Mouse (Mus musculus): ENCODE measurements around the gene Aff2.

The Aff2 gene

GRCm38 (mm10) chrX:69744962-69745597, 385.0 kb downstream of the Aff2 start:
- no peak for DNase-seq (ENCODE audit: low read depth, low spot score)

DNA sequence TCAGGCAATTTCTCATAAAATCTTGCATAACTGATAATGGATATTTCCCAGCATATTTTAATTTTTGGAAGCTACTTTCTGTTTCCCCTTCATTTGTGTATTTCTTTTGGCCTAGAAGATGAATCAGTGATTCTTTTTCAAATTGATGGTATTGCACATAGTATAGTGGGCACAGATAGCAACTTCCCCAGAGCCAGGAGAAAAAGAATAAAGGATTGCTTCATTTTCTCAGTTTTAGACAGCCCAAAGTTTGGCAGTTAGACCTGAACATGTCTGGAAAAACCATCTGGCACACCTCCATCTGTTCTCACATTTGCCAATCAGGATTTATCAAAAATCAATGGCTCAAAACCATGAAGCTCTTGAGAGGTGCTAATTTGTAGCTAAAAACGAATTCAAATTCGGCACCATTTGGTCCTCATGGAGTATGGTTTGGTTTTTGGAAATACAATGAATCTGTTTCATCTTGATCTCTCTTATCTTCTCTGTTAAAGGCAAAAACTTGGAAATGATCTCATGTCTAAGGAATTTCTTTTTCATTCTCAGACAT, 441.9 kb downstream of the Aff2 start:
- DNase-seq (ENCODE audit: low read depth, low spot score): no peak

DNA sequence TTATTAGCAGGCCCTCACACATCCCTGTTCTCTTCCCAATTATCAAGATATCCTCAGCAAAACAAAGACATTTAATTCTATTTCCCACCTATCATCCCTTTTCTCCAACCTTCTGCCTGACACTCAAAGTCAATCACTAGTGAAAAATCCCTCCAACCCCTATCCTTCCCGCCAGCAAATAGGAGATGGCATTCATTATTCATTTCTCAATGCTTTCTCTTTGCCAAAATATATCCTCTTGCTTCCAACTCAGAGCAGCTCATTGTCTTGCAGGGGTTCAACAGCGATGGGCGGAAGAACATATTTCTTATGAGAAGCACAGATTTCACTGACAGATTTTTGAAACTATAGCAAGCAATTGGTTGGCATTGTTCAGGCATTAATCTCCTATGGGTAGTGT, 442.4 kb downstream of the Aff2 start:
- no peak for DNase-seq (ENCODE audit: low read depth, low spot score)

DNA sequence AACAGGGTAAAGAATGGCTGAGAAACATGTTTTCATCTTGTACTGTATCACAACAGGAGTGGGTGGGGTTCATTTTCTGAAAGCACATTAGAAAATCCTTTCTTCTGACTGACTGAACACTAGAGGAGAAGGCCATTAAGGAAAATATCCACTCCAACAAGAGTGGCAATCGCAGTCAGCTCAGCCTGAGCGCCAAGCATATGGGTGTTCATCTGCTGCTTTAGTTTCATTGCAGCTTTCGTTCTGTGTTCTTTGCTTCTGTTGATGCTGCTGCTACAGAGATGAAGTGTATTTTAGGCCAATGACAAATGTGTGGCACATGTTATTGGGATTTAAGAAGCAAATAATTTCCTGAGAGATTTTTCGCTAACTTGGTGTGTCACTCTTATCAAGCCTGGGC, 451.7 kb downstream of the Aff2 start:
- DNase-seq (ENCODE audit: low read depth, low spot score): no peak

DNA sequence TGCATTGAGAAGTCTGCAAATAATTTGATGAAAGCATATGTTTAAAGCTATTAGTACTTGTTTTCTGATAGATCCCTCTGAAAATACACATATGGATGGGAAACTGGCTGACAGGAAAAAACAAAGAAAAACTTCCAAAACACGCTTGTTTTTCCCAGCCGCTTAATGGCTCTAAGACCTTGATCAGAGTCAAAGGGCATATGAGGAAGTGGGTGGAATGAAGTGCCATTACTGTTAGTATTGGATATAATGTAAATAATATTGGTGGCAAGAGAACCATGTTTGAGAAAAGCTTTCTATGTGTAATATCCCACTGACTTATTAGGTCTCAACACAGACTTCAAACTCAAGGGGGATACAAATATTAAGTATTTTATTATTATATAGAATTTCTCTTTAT, 455.0 kb downstream of the Aff2 start:
- no peak for DNase-seq (ENCODE audit: low read depth, low spot score)

DNA sequence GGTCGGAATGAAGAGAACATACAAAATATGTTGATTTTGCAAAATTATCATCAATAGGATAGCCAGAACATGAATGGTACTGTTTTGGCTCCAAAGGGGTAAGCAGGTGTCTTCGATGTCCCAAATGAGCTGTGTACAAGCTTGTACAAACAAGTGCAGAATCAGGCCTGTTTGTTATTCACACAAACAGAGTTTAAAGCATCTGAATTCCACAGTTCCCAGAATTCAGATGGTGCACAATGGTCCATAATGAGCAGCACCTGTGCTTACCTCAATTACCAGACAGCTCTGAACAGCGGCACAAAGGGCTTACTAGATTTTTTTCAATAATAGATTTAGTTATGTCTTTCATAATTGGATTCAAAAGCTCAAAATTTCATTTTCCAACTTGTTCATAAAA, 457.6 kb downstream of the Aff2 start:
- DNase-seq (ENCODE audit: low read depth, low spot score): no peak

DNA sequence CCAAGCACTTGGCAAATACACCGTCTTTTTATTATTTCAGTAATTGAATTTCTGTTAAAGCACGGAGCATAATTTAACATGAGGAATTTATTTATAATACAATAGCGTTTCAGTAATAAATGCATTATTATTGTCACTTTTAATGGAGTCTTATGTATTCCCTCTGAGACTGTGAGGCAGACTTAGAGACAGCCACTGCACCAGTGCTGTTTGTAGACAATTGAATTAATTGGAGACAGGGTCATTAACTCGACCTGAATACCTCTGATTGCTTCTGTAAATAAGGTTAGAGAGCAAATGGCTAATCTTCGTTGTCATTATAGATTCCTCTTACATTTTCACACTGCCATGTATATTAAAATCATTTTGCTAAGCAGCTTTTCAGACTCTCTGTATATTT, 458.1 kb downstream of the Aff2 start:
- DNase-seq (ENCODE audit: low read depth, low spot score): no peak

DNA sequence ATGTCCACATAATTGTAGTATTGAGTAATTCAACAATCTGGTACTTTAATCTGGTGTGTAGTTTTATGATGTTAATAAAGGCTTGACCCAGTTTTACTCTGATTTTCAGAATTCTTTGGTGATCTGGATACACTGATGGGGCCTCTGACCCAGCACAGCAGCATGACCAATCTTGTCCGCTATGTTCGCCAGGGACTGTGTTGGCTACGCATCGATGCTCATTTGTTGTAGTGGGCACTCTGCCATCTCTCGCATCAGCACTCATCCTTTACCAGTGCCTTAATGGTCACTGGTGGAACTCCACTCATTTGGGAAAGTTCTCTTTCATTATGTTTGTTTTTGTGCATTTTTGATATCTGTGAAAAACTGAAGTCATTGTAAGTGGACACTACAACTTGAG, 507.5 kb downstream of the Aff2 start:
- peak; percentile 0 for DNase-seq (ENCODE audit: low read depth, low spot score)

GRCm38 (mm10) chrX:69891713-69892112, 531.6 kb downstream of the Aff2 start:
- no peak for DNase-seq (ENCODE audit: low read depth, low spot score)

Data from skeletal muscle tissue, adult 2 months (tissue).